Mouse (Mus musculus): Measurements from ENCODE around the gene Ajm1. TPM values are rescaled to one million over a fixed set of nuclear protein-coding genes. Genes with fewer than 3 reads are reported as not detected.

Ajm1 gene
- total RNA-seq, 2 experiments from 2014 or later: 104 to 108 TPM

- peak in 1 of 2 experiments; percentile 20 for DNase-seq (ENCODE audit: extremely low spot score in 1 of 2, low spot score in 2 of 2)
Measured at GRCm38 (mm10) chr2:25545996-25546810, 35.4 kb downstream of the Ajm1 start.

GRCm38 (mm10) chr2:25541644-25542367 is 39.8 kb downstream of the Ajm1 start:
- intact Hi-C loops (cut with DNase I): no loop called here
- DNase-seq (ENCODE audit: extremely low spot score in 1 of 2, low spot score in 2 of 2): no peak

More at GRCm38 (mm10) chr2:25545996-25546810, 35.4 kb downstream of the Ajm1 start:
- intact Hi-C loops (cut with DNase I): no loop called here

- intact Hi-C loops (cut with DNase I): no loop called here
- no peak for DNase-seq (ENCODE audit: extremely low spot score in 1 of 2, low spot score in 2 of 2)
Measured at GRCm38 (mm10) chr2:25540541-25540948, 41.0 kb downstream of the Ajm1 start.

GRCm38 (mm10) chr2:25536531-25536930 is 45.0 kb downstream of the Ajm1 start:
- intact Hi-C loops (cut with DNase I): no loop called here
- no peak for DNase-seq (ENCODE audit: extremely low spot score in 1 of 2, low spot score in 2 of 2)

GRCm38 (mm10) chr2:25534866-25535182 is 46.7 kb downstream of the Ajm1 start:
- DNase-seq (ENCODE audit: extremely low spot score in 1 of 2, low spot score in 2 of 2): no peak
- intact Hi-C loops (cut with DNase I): no loop called here

- peak; percentile 13 to 54 for DNase-seq (ENCODE audit: extremely low spot score in 1 of 2, low spot score in 2 of 2)
Measured at GRCm38 (mm10) chr2:25534178-25534865, 47.2 kb downstream of the Ajm1 start.

GRCm38 (mm10) chr2:25533707-25534106 is 47.9 kb downstream of the Ajm1 start:
- DNase-seq (ENCODE audit: extremely low spot score in 1 of 2, low spot score in 2 of 2): no peak
- intact Hi-C loops (cut with DNase I): no loop called here

More at GRCm38 (mm10) chr2:25534178-25534865, 47.2 kb downstream of the Ajm1 start:
- intact Hi-C loops (cut with DNase I): no loop called here

GRCm38 (mm10) chr2:25526510-25527302 is 54.9 kb downstream of the Ajm1 start:
- intact Hi-C loops (cut with DNase I): no loop called here
- DNase-seq (ENCODE audit: extremely low spot score in 1 of 2, low spot score in 2 of 2): no peak

Other genes with a start within 250 kb of the Ajm1 start
- gene Man1b1, start 249.4 kb downstream of the Ajm1 start, total RNA-seq (2021): 10 to 100 TPM; 57.6 to 64.0 TPM
- gene Dpp7, start 225.4 kb downstream of the Ajm1 start, total RNA-seq (2021): 10 to 100 TPM; 24.7 to 28.5 TPM
- 10 to 100 TPM in 1 of 2 experiments, 1 to 10 TPM in 1; 6.3 to 12.1 TPM for gene Uap1l1, start 216.1 kb downstream of the Ajm1 start, total RNA-seq (2021)
- gene Sapcd2, start 209.4 kb downstream of the Ajm1 start, total RNA-seq (2021): 1 to 10 TPM; 9.6 to 9.9 TPM
- 10 to 100 TPM; 12.2 to 15.6 TPM for gene Entpd2, start 185.9 kb downstream of the Ajm1 start, total RNA-seq (2021)
- gene Npdc1, start 182.4 kb downstream of the Ajm1 start, total RNA-seq (2021): 100 to 1,000 TPM; 401 to 408 TPM
- under 1 TPM; 0.22 to 0.41 TPM for gene Fut7, start 158.5 kb downstream of the Ajm1 start, total RNA-seq (2021)
- 100 to 1,000 TPM; 113 to 121 TPM for gene Abca2, start 153.1 kb downstream of the Ajm1 start, total RNA-seq (2021)
- gene Clic3, start 124.9 kb downstream of the Ajm1 start, total RNA-seq (2021): under 1 TPM in 1 of 2 experiments, not detected in 1; 0.87 TPM
- gene Paxx, start 120.7 kb downstream of the Ajm1 start, total RNA-seq (2021): 10 to 100 TPM; 72.0 to 79.5 TPM
- 1,000 to 10,000 TPM; 1,004 to 1,053 TPM for gene Ptgds, start 111.7 kb downstream of the Ajm1 start, total RNA-seq (2021)
- not detected for gene Lcn12, start 87.8 kb downstream of the Ajm1 start, total RNA-seq (2021)
- 100 to 1,000 TPM; 127 TPM for gene Fbxw5, start 81.0 kb downstream of the Ajm1 start, total RNA-seq (2021)
- 1 to 10 TPM; 1.2 to 2.3 TPM for gene C8g, start 80.0 kb downstream of the Ajm1 start, total RNA-seq (2021)
- gene Traf2, start 34.8 kb downstream of the Ajm1 start, total RNA-seq (2021): 1 to 10 TPM; 7.8 to 8.6 TPM
- gene Edf1, start 23.9 kb downstream of the Ajm1 start, total RNA-seq (2021): 100 to 1,000 TPM; 181 to 191 TPM
- gene Mamdc4, start 6.9 kb downstream of the Ajm1 start, total RNA-seq (2021): 1 to 10 TPM; 1.7 to 2.2 TPM
- 100 to 1,000 TPM; 103 to 105 TPM for gene Phpt1, start 6.5 kb downstream of the Ajm1 start, total RNA-seq (2021)
- 10 to 100 TPM; 81.8 to 96.7 TPM for gene Rabl6, start 26.8 kb upstream of the Ajm1 start, total RNA-seq (2021)
- not detected for gene Ccdc183, start 35.9 kb upstream of the Ajm1 start, total RNA-seq (2021)
- gene Tmem141, start 40.2 kb upstream of the Ajm1 start, total RNA-seq (2021): 10 to 100 TPM; 20.5 to 24.5 TPM
- gene Fcna, start 46.3 kb upstream of the Ajm1 start, total RNA-seq (2021): under 1 TPM; 0.69 to 0.99 TPM
- not detected for gene Lcn8, start 71.4 kb upstream of the Ajm1 start, total RNA-seq (2021)
- gene Lcn5, start 76.2 kb upstream of the Ajm1 start, total RNA-seq (2021): not detected
- gene Lcn6, start 95.0 kb upstream of the Ajm1 start, total RNA-seq (2021): not detected
- gene Lcn10, start 101.0 kb upstream of the Ajm1 start, total RNA-seq (2021): not detected
- not detected for gene Obp2a, start 118.3 kb upstream of the Ajm1 start, total RNA-seq (2021)
- gene Bmyc, start 125.0 kb upstream of the Ajm1 start, total RNA-seq (2021): 10 to 100 TPM; 80.8 to 95.4 TPM
- not detected for gene Obp2b, start 155.3 kb upstream of the Ajm1 start, total RNA-seq (2021)
- gene Lcn3, start 183.8 kb upstream of the Ajm1 start, total RNA-seq (2021): not detected
- not detected for gene Lcn11, start 195.3 kb upstream of the Ajm1 start, total RNA-seq (2021)
- not detected for gene Gm13539, start 200.5 kb upstream of the Ajm1 start, total RNA-seq (2021)
- not detected for gene Glt6d1, start 234.1 kb upstream of the Ajm1 start, total RNA-seq (2021)
- gene Lcn9, start 241.4 kb upstream of the Ajm1 start, total RNA-seq (2021): not detected

All from left cerebral cortex, postnatal 10 days (tissue).